Mouse (Mus musculus) thymus, adult 2 months (tissue): Measurements from ENCODE around the gene Spic. TPM values are rescaled to one million over a fixed set of nuclear protein-coding genes. Genes with fewer than 3 reads are reported as not detected.

ENCODE experiments used
- DNase-seq: peaks from one replicate; pipeline ENCODE4 v3.0.0; 2021
- H3K27ac ChIP-seq: fragments of 200-500 bp; 2 replicates; pipeline ENCODE4 v1.5.1; 2012; ENCODE audit warnings: low read length, control low read depth; ENCODE audit not compliant: control insufficient read depth, insufficient read depth
- H3K27me3 ChIP-seq: fragments of 200-500 bp; 2 replicates; pipeline ENCODE4 v1.6.1; 2012; ENCODE audit warnings: mild to moderate bottlenecking, low read length, moderate library complexity, mixed read lengths; ENCODE audit not compliant: control insufficient read depth, insufficient read depth
- H3K36me3 ChIP-seq: fragments of 200-500 bp; 2 replicates; pipeline ENCODE4 v1.6.1; 2012; ENCODE audit warnings: mild to moderate bottlenecking, low read length, moderate library complexity; ENCODE audit not compliant: control insufficient read depth, insufficient read depth
- H3K4me1 ChIP-seq: fragments of 200-500 bp; replicated peaks from 2 replicates; pipeline ENCODE4 v1.6.1; 2012; ENCODE audit warnings: low read length; ENCODE audit not compliant: control insufficient read depth, insufficient read depth
- H3K4me3 ChIP-seq: fragments of 200-500 bp; 2 replicates; pipeline ENCODE4 v1.5.1; 2012; ENCODE audit warnings: mild to moderate bottlenecking, low read length, control low read depth, moderate library complexity; ENCODE audit not compliant: control insufficient read depth, insufficient read depth
- CTCF ChIP-seq: fragments of 200-500 bp; IDR thresholded peaks from 2 replicates; pipeline ENCODE4 v1.5.1; 2012; ENCODE audit warnings: mild to moderate bottlenecking, control low read depth, low read length, moderate library complexity, borderline replicate concordance; ENCODE audit not compliant: control insufficient read depth, poor library complexity, insufficient read depth; ENCODE audit errors: extremely low read depth
- POLR2A ChIP-seq: fragments of 200-500 bp; IDR thresholded peaks from 2 replicates; pipeline ENCODE4 v1.6.1; 2012; ENCODE audit warnings: mild to moderate bottlenecking, low read length, control low read depth, moderate library complexity; ENCODE audit not compliant: control insufficient read depth, poor library complexity, insufficient read depth; ENCODE audit errors: extremely low read depth
- WGBS: fragments of 180-500 bp; shearing (Covaris S2); methylation state at CpG from one replicate; pipeline ENCODE4 v1.1.7; 2018; 5-methylcytosine and 5-hydroxymethylcytosine counted together
- polyA plus RNA-seq: library from polyadenylated mRNA; depleted of rRNA; stranded (reverse); fragments of >200 nt; gene quantifications from 2 replicates; pipeline ENCODE4 v1.2.3, GENCODE M21; 2012; rRNA removed

The Spic gene
- polyA plus RNA-seq, 1 experiment: 2.4 TPM

- Histone ChIP-seq H3K36me3 (no peaks in the 10 kb centered on the region), H3K4me1 (no peaks in the 10 kb centered on the region), H3K27ac (no peak overlapping the region), H3K27me3 (no peaks in the 10 kb centered on the region), H3K4me3 (no peak overlapping the region)
- 90% methylated on average over 4 of the region's 4 CpGs for WGBS
- no peak for TF ChIP-seq CTCF
- no peak for TF ChIP-seq POLR2A
- DNase-seq: no peak
Observed at GRCm38 (mm10) chr10:88658918-88659317, 25.9 kb downstream of the Spic start.

GRCm38 (mm10) chr10:88645448-88645847 lies 39.4 kb downstream of the Spic start:
- no peaks in the 10 kb centered on the region for H3K27me3 ChIP-seq
- no peak for DNase-seq
- H3K4me3 ChIP-seq: no peak overlapping the region
- no peak overlapping the region for H3K27ac ChIP-seq
- WGBS: 47% methylated on average over 5 of the region's 5 CpGs
- TF ChIP-seq POLR2A (no peak), CTCF (no peak)
- H3K36me3 ChIP-seq: no peaks in the 10 kb centered on the region
- no peaks in the 10 kb centered on the region for H3K4me1 ChIP-seq

GRCm38 (mm10) chr10:88631330-88631953 lies 53.4 kb downstream of the Spic start:
- WGBS: 47% methylated on average over 10 of the region's 10 CpGs
- TF ChIP-seq POLR2A: no peak
- TF ChIP-seq CTCF: no peak
- H3K27ac ChIP-seq: no peak overlapping the region
- no peaks in the 10 kb centered on the region for H3K4me1 ChIP-seq
- H3K36me3 ChIP-seq: no peaks in the 10 kb centered on the region
- no peaks in the 10 kb centered on the region for H3K27me3 ChIP-seq
- DNase-seq: no peak
- H3K4me3 ChIP-seq: no peak overlapping the region

- TF ChIP-seq CTCF (no peak), POLR2A (no peak)
- H3K36me3 ChIP-seq: no peaks in the 10 kb centered on the region
- no peak overlapping the region for H3K4me3 ChIP-seq
- 89% methylated on average over 2 of the region's 2 CpGs for WGBS
- no peaks in the 10 kb centered on the region for H3K4me1 ChIP-seq
- no peak for DNase-seq
- no peaks in the 10 kb centered on the region for H3K27me3 ChIP-seq
- no peak overlapping the region for H3K27ac ChIP-seq
Observed at GRCm38 (mm10) chr10:88630663-88631329, 54.0 kb downstream of the Spic start.

GRCm38 (mm10) chr10:88627052-88627451 lies 57.8 kb downstream of the Spic start:
- 97% methylated on average over 4 of the region's 4 CpGs for WGBS
- H3K36me3 ChIP-seq: no peaks in the 10 kb centered on the region
- no peaks in the 10 kb centered on the region for H3K4me1 ChIP-seq
- H3K27me3 ChIP-seq: no peaks in the 10 kb centered on the region
- DNase-seq: no peak
- TF ChIP-seq POLR2A: no peak
- TF ChIP-seq CTCF: no peak
- no peak overlapping the region for H3K27ac ChIP-seq
- H3K4me3 ChIP-seq: no peak overlapping the region

GRCm38 (mm10) chr10:88626176-88626575 lies 58.6 kb downstream of the Spic start:
- no peak overlapping the region for H3K27ac ChIP-seq
- no peaks in the 10 kb centered on the region for H3K27me3 ChIP-seq
- no peaks in the 10 kb centered on the region for H3K4me1 ChIP-seq
- WGBS: 95% methylated on average over 3 of the region's 3 CpGs
- no peaks in the 10 kb centered on the region for H3K36me3 ChIP-seq
- no peak overlapping the region for H3K4me3 ChIP-seq
- no peak for DNase-seq
- no peak for TF ChIP-seq POLR2A
- no peak for TF ChIP-seq CTCF

Other genes starting within 250 kb of the Spic start
- gene Sycp3, start 225.4 kb downstream of the Spic start, polyA plus RNA-seq: not detected in 2 replicates
- gene Chpt1, start 180.9 kb downstream of the Spic start, polyA plus RNA-seq: 28.7 and 44.0 TPM in 2 replicates
- gene Mybpc1, start 79.9 kb downstream of the Spic start, polyA plus RNA-seq: 0.23 and 0.26 TPM in 2 replicates
- gene Arl1, start 45.8 kb upstream of the Spic start, polyA plus RNA-seq: 12.9 and 18.5 TPM in 2 replicates
- 5.5 and 6.6 TPM in 2 replicates for gene Utp20, start 141.8 kb upstream of the Spic start, polyA plus RNA-seq
- 0.53 and 0.59 TPM in 2 replicates for gene Slc5a8, start 201.0 kb upstream of the Spic start, polyA plus RNA-seq